Mouse (Mus musculus) right cerebral cortex, postnatal 10 days (tissue): ENCODE measurements around the gene Fam124a.
"Not testable (repeated sequence)": the region's sequence is repeated elsewhere in the genome, so short reads cannot be mapped to it uniquely, and the experiment has no call there.

Experiments
- DNase-seq, 2 experiments: peaks; one replicate each; pipeline ENCODE4 v3.0.0; 2021; ENCODE audit warnings: low spot score in 2 of 2

Fam124a gene

GRCm38 (mm10) chr14:62555309-62555829 is at the start of gene Fam124a:
Fam124a (plus strand) TSS chr14:62555737.
- peak; percentile 91 to 92 for DNase-seq

- DNase-seq, result no peak
Observed at GRCm38 (mm10) chr14:62506261-62506660, 49.3 kb upstream of the Fam124a start.

DNA sequence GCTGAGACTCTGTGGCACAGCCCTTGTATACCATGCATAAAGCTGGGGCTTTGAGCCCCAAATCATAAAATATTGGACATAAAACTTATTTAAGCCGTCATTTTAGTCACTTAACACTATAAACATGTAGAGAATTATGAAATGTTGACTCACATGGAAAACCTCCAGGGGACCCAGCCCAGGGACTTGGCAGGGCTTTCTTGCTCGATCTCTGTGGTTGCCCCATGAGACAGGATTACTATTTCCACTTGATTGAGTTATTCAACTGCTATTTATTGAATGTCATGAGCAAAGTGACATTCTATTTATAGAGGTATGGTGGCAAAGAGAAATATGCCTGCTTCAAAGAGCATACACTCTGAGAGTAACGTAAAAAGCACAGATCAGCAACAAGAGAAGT is 46.2 kb upstream of the Fam124a start:
- DNase-seq, result no peak

DNA sequence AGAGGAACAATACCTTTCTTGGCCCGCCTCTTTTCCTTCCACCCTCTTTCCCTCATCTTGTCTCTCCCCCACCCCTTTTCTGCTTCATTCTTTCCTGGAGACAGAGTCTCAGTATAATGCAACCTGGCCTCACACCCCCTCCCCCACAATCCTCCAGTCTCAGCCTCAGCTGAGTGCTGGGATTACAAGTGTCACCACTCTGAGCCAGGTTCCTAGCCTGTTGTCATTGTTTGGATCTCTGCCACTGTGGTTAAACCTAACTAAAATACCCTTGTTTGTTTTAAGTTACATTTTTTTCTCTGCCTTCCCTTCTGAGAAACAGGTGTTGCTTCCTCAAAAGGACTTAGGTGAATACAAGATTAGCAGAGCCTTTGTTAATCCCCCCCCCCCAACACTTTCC is 42.7 kb upstream of the Fam124a start:
- DNase-seq, result no peak

DNA sequence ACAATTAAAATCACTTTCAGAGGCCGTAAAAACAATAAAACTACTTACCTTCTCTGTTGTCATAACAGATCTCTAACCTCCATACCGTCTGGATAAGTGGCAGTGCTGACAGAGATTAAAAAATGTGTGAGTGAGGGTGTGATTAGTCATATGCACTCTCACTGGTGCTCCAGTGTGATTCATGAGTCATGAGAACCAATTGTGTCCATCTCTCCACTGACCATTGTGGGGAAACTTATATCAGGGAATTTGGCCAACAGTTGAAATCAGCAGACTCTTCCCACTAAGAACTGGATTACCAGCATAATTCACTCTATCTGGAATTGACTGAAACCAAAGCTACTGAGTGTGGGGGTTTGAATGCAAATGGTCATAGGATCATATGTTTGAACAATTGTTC is 24.6 kb upstream of the Fam124a start:
- DNase-seq, result no peak

DNA sequence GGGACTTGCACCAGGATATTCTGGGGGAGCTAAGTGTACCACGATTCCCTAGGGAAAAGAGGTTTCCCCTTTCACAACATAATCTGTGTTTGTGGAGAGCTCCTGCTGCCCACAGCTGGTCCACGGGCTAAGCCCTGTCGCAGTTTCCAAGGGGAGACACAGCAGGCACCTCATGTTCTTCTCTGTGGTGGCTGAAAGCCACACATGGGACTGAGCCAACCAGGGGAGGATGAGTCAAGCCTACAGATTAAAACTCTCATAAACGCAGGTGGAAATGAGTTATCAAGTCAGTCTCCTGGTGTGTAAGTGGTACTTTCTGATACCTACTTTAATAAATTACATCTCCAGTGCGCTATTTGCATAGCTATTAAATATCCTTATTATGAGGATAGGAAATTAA is 19.4 kb upstream of the Fam124a start:
- DNase-seq, result no peak

DNA sequence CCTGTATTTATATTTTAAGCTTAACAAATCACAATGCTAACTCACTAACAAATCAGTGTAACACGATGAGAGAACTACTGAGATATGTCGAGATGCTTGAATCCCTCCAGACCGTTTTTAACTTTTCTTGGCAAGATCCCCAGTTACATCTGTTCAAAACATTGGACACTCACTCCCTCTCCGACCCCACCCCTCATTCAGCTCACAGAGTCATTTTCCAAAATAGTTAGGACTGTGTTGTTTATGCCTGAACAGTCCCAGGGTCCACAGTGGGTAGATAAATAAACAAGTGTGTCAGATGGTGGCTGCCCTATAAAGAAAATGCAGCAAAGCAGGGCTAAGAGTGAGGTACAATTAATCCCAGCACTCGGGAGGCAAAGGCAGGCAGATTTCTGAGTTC is 18.5 kb upstream of the Fam124a start:
- DNase-seq, result no peak

DNA sequence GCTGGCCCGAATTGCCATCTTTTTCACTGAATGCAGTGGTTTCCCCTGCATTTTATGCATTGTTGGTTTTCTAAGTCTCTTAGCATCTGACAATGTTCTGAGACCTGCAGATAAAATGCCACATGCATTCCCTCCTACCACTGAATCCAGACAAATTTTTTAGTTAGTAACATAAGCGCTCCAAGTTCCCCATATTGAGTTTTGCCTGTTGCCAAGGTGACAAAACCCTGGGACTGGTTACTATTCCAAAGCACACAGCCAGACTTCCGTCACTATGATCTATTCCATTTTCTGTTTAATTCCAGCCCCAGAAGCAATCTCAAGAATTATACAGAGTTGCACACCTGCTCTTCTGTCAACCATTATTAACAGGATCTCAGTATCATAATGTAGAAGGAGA is 15.7 kb upstream of the Fam124a start:
- DNase-seq, result peak; percentile 37 to 71

DNA sequence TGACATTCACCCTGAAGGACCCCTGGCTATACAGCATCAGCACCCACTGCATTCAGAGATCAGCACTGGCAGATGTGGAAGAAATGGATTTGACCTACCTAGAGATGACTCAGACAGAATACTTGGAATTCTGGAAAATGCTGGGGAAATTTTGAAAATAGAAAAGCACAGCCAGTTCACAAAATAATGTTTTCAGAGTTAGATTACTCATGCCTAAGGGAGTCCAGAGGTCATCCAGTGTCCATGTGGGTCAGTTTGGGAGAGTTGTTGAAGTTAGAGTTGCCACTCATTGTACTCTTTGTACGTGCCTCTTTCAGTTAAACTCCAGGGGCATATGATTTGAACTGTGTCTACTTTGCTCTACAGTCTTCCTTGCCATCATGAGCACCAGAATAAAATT is 13.8 kb upstream of the Fam124a start:
- DNase-seq, result no peak

DNA sequence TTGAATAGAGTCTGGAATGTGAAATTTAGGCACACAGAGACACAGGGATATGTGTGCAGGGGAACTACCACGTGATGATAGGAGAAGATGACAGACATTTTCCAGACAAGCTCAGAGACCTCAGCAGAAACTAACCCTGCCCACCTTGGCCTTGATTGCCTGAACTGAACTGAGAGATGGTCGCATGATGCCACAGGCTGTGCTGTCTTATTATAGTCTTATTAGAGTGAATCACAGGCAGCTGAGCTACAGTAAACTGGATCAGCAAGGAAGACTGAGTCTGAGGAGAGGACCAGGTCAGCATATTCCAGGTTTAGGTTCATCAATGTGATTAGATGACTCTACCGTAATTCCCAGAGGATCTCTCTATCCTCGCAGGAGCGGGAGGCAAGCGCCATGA is 9.2 kb upstream of the Fam124a start:
- DNase-seq, result no peak

DNA sequence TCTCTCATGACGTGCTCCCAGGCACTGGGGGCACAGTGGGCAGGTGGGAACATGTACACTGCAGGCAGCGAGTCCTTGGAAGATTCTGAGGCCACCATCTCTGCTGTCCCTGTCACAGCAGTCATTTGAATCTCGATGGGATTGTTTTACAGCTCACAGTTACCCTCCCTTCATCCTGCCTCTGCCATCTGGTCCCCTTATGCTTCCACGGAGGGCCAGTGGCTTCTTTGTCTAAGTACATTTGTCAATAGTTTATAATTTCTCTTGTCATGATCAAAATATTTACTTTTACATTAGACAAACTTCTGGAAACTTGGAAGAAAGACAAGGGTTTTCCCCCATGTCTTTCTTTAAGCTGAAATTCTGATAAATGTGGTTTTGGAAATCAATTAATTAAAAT is 8.8 kb upstream of the Fam124a start:
- DNase-seq, result no peak

GRCm38 (mm10) chr14:62550121-62550520 is 5.4 kb upstream of the Fam124a start:
- no peak for DNase-seq

GRCm38 (mm10) chr14:62552771-62553170 is 2.8 kb upstream of the Fam124a start:
- no peak for DNase-seq

DNA sequence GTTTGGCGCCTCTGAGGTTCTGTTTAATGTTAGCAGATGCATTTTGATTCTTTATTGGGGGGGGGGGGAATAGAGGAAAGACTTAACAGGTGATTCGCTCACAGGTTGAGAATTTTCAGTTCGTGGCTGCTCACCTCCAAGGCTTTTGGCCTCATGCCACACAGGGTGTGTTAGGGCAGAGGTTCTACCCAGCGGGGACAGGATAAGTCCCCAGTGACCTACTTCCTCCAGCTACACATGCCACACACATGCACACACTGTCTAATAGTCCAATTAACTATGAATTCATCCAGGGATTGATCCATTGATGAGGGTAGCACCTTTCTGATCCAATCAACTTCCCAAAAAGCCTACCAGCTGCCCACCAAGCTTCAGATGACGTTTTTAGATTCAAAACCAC is 1.8 kb upstream of the Fam124a start:
- DNase-seq, result peak in 1 of 2 experiments; percentile 31

DNA sequence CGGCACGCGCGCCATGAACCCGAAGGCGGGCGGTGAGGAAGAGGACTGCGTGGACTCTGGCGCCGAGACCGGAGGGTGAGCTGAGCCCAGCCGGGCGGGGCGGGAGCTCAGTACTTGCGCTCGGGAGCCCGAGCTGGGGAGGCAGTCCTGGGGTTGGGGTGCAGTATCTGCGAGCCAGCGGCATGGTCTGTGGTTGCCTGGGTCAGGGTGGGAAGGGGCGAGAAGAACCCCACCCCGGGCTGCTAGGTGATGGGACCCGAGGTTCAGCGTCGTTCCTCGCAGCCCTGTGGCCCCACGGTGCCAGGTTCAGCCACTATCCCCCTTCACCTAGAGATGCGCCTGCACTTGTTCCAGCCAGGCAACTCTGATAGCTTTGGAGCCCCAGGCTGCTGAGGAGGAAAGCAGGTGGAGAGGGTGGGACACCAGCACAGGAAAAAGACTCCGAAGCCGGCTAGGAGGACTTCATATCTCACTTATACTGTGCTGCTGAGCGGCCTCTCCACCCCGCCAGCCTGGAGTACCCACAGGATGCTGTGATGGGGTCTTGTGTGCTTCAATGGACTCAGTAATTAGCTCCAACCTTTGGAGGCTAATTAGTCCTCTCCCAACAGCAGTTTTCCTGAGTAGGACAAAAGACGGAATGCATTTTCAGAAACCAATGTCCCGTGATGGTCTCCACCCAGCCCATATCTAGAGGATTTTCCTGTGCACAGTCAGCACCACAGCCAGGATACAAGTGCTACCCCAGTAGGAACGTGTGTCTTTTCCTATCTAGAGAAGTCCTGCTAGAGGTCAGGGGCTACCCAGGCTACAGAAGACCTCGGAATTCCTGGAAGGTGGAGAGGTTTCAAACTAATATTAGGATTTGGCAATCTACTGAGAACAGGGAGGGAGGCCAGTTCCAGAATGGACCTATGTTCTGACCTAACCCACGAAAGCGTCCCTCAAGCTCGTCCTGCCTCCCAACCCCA is 588 bp downstream of the Fam124a start:
- peak; percentile 47 to 50 for DNase-seq

DNA sequence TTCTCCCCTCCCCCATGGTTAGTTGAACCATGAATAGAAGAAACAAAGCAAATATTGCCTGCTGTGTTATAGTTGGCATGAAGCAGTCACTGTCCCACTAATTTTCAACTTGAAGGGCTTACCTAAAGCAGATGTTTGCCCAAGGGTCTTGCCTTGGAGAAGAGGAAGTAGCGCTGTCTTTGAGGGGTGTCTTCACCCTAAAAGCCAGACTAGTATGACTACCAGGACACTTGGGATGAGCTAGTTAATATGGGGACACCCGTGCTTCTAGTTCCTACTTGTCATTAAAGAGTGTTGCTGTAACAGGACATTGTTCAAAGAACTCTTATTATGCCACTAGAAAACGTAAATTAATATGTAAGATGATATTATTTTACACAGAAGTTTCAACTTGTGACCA is 1.6 kb downstream of the Fam124a start:
- no peak for DNase-seq

DNA sequence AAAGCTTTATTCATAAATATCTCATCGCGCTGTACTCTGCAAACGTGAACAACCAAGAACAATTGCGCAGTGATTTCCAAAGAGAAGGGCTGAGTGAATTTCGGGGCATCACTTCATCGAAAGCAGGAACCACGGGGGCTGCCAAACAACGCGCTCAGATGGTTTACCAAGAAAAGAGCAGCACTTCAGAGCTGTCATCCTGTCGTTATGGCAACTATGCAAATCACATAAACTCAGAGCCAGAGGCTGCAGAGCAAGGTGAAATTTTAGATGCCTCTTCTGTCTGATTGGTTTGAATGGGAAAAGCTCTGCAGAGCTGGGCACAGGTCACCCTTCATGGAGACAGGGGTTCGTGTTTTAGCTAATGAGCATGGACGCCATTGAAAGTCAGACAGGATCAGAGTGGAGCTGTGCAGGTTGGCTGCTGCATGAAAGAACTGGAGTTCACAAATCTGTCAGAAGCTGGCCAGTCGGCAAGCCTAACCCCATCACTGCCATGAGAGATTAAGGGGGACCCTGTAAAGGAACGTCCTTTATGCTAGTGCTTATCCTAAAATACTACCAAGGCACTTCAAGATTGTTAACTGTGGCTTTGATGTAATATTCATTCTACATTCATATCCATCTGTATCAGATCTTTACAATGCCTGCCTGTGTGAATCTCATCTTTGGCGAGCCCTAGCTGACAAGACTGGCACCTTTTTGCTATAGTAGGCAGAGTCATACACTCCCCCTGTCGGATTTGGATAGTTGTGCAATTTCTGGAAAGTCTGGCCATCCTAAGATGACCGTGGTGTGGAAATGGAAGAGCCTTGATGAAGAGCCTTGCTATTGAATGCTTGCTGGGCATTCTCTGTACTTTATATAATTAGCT is 6.6 kb downstream of the Fam124a start:
- peak; percentile 75 to 85 for DNase-seq

GRCm38 (mm10) chr14:62563679-62564078 is 8.1 kb downstream of the Fam124a start:
- no peak for DNase-seq

GRCm38 (mm10) chr14:62566821-62567220 is 11.3 kb downstream of the Fam124a start, which contains the start of gene Gm4131:
Gm4131 (minus strand) TSS chr14:62566921.
- DNase-seq, result not testable (repeated sequence)

- DNase-seq, result no peak
Observed at GRCm38 (mm10) chr14:62569463-62569862, 13.9 kb downstream of the Fam124a start.

DNA sequence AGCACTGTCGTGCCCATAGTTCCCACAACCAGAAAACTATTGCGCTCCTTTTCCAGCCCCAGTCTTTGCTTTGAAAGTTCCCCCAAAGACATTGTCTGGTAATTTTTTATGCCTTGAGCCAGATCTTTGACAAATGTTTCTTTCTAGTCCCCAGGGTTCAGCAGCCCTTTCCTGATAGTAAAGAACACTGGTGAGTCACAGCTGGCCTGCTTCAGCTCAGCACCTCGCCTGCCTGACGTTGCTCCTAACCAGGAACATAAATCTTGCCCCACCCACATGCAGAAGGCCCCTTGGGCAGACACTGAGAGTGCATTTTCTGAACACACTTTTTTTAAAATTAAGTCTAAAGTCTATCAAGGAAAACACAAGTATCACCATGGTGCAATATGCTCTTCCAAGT is 14.8 kb downstream of the Fam124a start:
- DNase-seq, result no peak

- no peak for DNase-seq
Observed at GRCm38 (mm10) chr14:62573454-62573853, 17.9 kb downstream of the Fam124a start.
